Mouse (Mus musculus): ENCODE results near the gene Aaed1. TPM values are rescaled to one million over a fixed set of nuclear protein-coding genes. Genes with fewer than 3 reads are reported as not detected.

Aaed1 gene
- polyA plus RNA-seq, 1 experiment: 17.8 TPM

DNA sequence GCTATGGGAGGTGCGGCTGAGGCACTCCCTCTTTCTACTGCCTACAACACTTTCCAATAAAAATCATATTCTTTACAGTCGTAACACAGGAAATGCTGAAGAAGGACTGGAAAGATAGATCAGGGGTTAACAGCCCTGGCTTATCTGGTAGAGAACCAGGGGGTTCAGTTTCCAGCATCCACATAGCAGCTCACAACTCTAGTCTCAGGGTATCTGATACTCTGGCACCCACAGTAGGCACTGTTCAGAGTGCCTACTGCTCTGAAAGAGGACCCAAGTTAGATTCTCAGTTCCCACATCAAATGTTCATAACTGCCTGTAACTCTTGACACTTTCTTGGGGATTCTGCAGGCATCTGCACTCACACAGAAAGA, 393 bp upstream of the Aaed1 start:
- Histone ChIP-seq H3K4me1 (ENCODE audit: control insufficient read depth, insufficient read depth, low read length) (peaks cover 16% of the 10 kb centered on the region), H3K4me3 (replicated peaks; ENCODE audit: extremely low read depth, low read depth, low read length) (peak overlapping the region; percentile 53)
- DNase-seq: no peak
- no peak for TF ChIP-seq CTCF (IDR thresholded peaks at IDR 0.05; ENCODE audit: insufficient read depth, low read length)
- no peak; the same call in 1 of the 2 replicates for TF ChIP-seq POLR2A (IDR thresholded peaks at IDR 0.05; ENCODE audit: borderline replicate concordance, extremely low read depth, low read depth, low read length)
- 2% methylated on average over 2 of the region's 2 CpGs for WGBS

DNA sequence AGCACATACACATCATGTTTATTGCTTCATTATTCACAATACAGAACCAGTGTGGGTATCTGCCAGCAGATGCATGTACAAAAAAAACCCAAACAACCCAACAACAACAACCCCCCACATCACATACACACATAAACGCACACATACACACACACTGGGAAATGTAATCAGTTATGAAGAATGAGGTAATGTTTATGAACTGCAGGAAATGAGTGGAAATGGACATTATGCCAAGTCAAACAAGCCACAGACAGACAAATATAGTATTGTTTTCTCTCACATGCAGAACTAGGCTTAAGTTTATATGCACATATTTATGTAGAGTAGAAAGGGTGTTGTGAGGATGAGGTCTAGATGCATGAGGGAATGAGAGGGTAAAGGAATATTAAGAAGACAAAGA, 1.2 kb downstream of the Aaed1 start:
- DNase-seq: no peak
- H3K4me3 ChIP-seq (replicated peaks; ENCODE audit: extremely low read depth, low read depth, low read length): peak overlapping the region; percentile 92
- TF ChIP-seq POLR2A (IDR thresholded peaks at IDR 0.05; ENCODE audit: borderline replicate concordance, extremely low read depth, low read depth, low read length) (no peak), CTCF (IDR thresholded peaks at IDR 0.05; ENCODE audit: insufficient read depth, low read length) (no peak)
- H3K4me1 ChIP-seq (ENCODE audit: control insufficient read depth, insufficient read depth, low read length): peaks cover 16% of the 10 kb centered on the region
- 16% methylated on average over 1 of the region's 1 CpGs for WGBS

DNA sequence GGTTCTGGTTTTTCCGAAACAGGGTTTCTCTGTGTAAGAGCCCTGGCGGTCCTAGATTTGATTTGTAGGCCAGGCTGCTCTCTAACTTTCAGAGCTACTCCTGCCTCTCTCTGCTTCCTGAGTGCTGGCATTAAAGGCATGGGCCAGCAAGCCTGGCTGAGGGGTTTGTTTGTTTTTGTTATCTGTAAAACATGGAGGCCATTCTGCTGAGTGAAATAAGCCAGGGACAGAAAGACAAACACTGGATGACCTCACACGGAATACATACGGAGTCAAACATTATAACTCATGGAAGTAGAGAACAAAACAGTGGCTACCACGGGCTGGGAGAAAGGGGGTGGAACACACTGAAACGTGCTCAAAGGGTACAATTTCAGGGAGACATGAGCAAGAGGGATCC, 1.9 kb downstream of the Aaed1 start:
- Histone ChIP-seq H3K4me1 (ENCODE audit: control insufficient read depth, insufficient read depth, low read length) (peaks cover 16% of the 10 kb centered on the region), H3K4me3 (replicated peaks; ENCODE audit: extremely low read depth, low read depth, low read length) (no peak overlapping the region)
- TF ChIP-seq CTCF (IDR thresholded peaks at IDR 0.05; ENCODE audit: insufficient read depth, low read length): no peak
- TF ChIP-seq POLR2A (IDR thresholded peaks at IDR 0.05; ENCODE audit: borderline replicate concordance, extremely low read depth, low read depth, low read length): no peak
- WGBS: 26% methylated on average over 6 of the region's 6 CpGs
- DNase-seq: no peak

DNA sequence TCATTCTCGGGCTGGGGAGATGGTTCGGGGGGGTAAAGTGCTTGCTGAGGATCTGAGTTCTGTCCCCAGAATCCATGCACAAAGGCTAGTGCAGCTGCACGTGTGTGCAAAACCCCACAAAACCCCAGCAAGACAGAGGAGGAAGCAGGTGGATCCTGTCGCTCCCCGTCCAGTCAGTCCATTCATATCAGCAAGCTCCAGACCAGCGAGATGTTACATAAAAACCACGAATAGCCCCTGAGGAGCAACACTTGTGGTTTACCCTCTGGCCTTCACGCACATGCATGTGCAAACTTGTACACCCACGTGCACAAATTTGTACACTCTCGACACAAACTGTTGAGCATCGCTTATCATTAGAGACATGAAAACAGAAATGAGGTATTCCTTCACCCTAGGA, 2.7 kb downstream of the Aaed1 start:
- TF ChIP-seq POLR2A (IDR thresholded peaks at IDR 0.05; ENCODE audit: borderline replicate concordance, extremely low read depth, low read depth, low read length) (no peak), CTCF (IDR thresholded peaks at IDR 0.05; ENCODE audit: insufficient read depth, low read length) (no peak)
- DNase-seq: no peak
- H3K4me1 ChIP-seq (ENCODE audit: control insufficient read depth, insufficient read depth, low read length): peaks cover 16% of the 10 kb centered on the region
- 41% methylated on average over 11 of the region's 11 CpGs for WGBS
- no peak overlapping the region for H3K4me3 ChIP-seq (replicated peaks; ENCODE audit: extremely low read depth, low read depth, low read length)

DNA sequence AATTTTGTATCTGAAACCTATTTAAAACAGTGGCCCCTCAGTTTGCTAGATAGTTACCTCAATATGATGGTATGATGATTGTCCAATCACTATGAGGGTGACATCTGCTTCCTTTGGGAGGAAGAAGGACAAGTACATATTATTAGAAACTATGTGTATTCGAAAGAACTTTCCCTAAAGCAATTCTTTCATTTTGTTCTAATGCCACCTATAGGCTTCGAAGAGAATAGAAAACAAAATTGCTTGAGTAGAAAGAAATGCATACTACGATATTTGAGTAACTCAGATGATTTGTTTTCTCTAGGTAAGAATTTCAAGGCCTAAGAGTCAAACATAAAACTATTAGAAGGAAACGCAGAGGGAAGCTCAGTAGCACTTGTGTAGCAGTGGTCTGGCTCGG, 3.5 kb downstream of the Aaed1 start:
- no peak for TF ChIP-seq POLR2A (IDR thresholded peaks at IDR 0.05; ENCODE audit: borderline replicate concordance, extremely low read depth, low read depth, low read length)
- no peak for TF ChIP-seq CTCF (IDR thresholded peaks at IDR 0.05; ENCODE audit: insufficient read depth, low read length)
- WGBS: 28% methylated on average over 5 of the region's 5 CpGs
- DNase-seq: no peak
- H3K4me3 ChIP-seq (replicated peaks; ENCODE audit: extremely low read depth, low read depth, low read length): no peak overlapping the region
- peaks cover 16% of the 10 kb centered on the region for H3K4me1 ChIP-seq (ENCODE audit: control insufficient read depth, insufficient read depth, low read length)

DNA sequence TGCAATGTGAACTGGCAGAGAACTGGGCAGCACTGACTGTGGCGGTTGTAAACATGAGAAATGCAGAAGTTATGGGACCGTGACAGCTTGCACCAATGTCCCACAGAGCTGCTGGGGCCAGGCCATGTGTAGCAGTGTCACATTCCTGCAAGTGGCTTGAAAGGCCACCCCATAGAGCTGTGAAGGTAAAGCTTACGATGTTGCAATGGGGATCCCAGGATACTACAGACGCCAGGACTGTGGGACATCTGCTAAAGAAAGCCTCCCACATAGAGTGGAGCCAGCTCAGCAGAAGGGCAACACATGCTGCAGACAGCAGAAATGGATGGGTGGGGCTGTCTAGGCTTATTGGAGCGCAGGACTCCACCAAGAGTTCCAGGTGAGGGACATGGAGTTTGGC, 5.0 kb downstream of the Aaed1 start:
- WGBS: 84% methylated on average over 5 of the region's 5 CpGs
- TF ChIP-seq CTCF (IDR thresholded peaks at IDR 0.05; ENCODE audit: insufficient read depth, low read length) (no peak), POLR2A (IDR thresholded peaks at IDR 0.05; ENCODE audit: borderline replicate concordance, extremely low read depth, low read depth, low read length) (no peak)
- no peak overlapping the region for H3K4me3 ChIP-seq (replicated peaks; ENCODE audit: extremely low read depth, low read depth, low read length)
- H3K4me1 ChIP-seq (ENCODE audit: control insufficient read depth, insufficient read depth, low read length): peaks cover 16% of the 10 kb centered on the region
- no peak for DNase-seq

DNA sequence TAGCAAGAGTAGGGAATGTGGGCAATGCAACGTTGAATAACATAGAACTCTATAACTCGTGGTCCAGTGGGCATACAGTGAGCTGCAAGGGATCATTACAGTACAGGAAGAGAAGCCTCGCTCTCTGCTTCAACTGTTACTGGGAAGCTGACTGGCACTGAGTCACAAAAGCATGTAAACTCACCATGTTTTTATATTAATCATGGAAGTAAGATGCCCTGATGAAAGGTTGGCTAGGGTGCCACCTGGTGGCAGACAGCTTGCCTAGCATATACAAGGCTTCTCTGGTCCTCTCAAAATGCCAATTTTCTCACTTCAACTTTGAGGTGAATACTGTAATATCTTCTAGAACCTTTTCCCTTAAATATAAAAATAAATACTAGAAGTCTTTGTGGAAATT, 6.4 kb downstream of the Aaed1 start:
- Histone ChIP-seq H3K4me1 (ENCODE audit: control insufficient read depth, insufficient read depth, low read length) (peaks cover 12% of the 10 kb centered on the region), H3K4me3 (replicated peaks; ENCODE audit: extremely low read depth, low read depth, low read length) (no peak overlapping the region)
- peak; percentile 90 for TF ChIP-seq CTCF (IDR thresholded peaks at IDR 0.05; ENCODE audit: insufficient read depth, low read length)
- no peak for TF ChIP-seq POLR2A (IDR thresholded peaks at IDR 0.05; ENCODE audit: borderline replicate concordance, extremely low read depth, low read depth, low read length)
- 53% methylated on average over 3 of the region's 3 CpGs for WGBS
- peak; percentile 39 for DNase-seq

DNA sequence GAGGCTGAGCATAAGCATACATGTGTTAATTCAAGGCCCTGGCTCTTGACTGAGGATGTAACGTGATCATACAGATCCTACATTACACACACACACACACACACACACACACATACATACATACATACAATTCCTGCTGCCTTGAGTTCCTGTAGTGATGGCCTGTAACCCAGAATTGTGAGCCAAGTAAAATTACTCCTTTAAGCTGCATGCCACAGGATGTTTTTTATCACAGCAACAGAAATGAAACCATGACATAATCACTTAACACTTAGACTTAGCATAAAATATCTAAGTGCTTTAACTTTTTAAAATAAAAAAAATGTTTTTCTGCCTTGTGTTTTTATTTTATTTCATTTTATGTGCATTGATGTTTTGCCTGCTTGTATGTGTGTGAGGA, 13.4 kb downstream of the Aaed1 start:
- H3K4me1 ChIP-seq (ENCODE audit: control insufficient read depth, insufficient read depth, low read length): no peaks in the 10 kb centered on the region
- no peak for DNase-seq
- TF ChIP-seq POLR2A (IDR thresholded peaks at IDR 0.05; ENCODE audit: borderline replicate concordance, extremely low read depth, low read depth, low read length) (no peak), CTCF (IDR thresholded peaks at IDR 0.05; ENCODE audit: insufficient read depth, low read length) (no peak)
- no peak overlapping the region for H3K4me3 ChIP-seq (replicated peaks; ENCODE audit: extremely low read depth, low read depth, low read length)
- whole genome bisulfite sequencing: 92% methylated on average over 1 of the region's 1 CpGs

DNA sequence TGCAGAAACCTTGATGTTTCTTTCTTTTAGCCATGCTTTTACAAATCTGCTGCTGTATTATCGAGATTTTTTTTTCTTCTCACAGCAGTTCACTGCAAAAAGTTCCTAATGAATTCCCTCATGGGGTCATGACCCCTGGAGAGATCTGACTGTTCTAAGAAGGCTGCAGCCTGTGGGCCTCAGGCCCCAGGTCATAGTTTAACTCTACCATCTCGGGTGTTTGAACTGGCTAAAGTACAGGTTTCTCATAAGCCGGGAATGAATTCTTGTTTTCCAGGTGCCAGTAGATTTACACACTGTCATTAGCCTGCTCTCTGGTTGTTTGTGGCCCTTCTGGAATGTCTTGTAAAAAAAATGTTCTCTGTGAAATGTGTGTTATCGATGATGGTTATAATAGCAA, 25.7 kb downstream of the Aaed1 start:
- no peaks in the 10 kb centered on the region for H3K4me1 ChIP-seq (ENCODE audit: control insufficient read depth, insufficient read depth, low read length)
- TF ChIP-seq POLR2A (IDR thresholded peaks at IDR 0.05; ENCODE audit: borderline replicate concordance, extremely low read depth, low read depth, low read length) (no peak), CTCF (IDR thresholded peaks at IDR 0.05; ENCODE audit: insufficient read depth, low read length) (no peak)
- H3K4me3 ChIP-seq (replicated peaks; ENCODE audit: extremely low read depth, low read depth, low read length): no peak overlapping the region
- WGBS: 45% methylated on average over 4 of the region's 4 CpGs
- no peak for DNase-seq

DNA sequence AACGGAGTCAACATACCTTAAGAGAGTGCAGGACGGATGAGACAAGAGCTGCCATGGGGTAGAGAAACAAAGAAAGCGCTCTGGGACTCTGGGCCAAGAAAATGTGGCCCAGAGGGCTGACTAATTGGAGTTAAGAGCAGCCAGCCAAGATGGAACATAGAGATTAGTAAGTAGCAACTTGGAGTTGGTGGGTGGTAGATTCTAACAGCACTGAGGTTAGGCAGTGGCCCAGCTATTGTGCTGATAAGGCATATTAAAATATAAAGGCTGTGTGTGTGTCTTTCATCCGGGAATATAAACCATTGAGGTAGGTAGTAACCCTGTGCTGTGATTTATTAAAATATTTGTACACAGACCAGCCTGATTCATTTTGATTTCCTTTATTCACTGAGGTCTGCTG, 26.2 kb downstream of the Aaed1 start:
- no peak overlapping the region for H3K4me3 ChIP-seq (replicated peaks; ENCODE audit: extremely low read depth, low read depth, low read length)
- WGBS: 71% methylated on average over 4 of the region's 4 CpGs
- no peak for DNase-seq
- TF ChIP-seq POLR2A (IDR thresholded peaks at IDR 0.05; ENCODE audit: borderline replicate concordance, extremely low read depth, low read depth, low read length) (no peak), CTCF (IDR thresholded peaks at IDR 0.05; ENCODE audit: insufficient read depth, low read length) (no peak)
- H3K4me1 ChIP-seq (ENCODE audit: control insufficient read depth, insufficient read depth, low read length): no peaks in the 10 kb centered on the region
